ENCODE assay signal across 14 mouse cellular contexts in the genomic region with DNA sequence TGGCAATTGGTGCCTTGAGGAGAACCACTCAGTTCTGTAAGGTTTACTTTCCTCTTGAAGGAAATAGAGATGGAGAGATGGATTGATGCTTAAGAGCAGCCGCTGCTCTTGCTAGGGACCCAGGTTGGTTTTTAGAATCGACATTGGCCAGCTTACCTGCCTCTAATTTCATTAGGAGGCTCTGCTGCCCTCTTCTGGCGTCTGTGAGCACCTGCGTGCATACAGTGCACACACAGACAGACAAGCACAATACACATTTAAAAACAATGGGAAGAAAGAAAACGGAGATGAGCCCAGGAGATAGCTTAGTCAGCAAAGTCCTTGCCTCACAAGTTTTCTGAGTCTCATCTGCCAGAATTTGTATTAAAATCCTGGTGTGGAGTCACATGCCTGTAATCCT.
DNase-seq lines count a peak whose midpoint lies in the region; ATAC-seq and TF ChIP-seq lines count a peak whose summit lies in the region.
"Had no signal": no experiment of that assay in that cellular context is flagged by ENCODE, and none has a peak within 500 bp of the region (broad histone marks: within the 10 kb centered on the region; RNA-seq: fewer than 3 reads in every experiment).

No protein-coding gene starts in this region.

- 84% methylated on average over 5 of the region's 5 CpGs for WGBS in forebrain, postnatal 0 days
- 88% methylated on average over 5 of the region's 5 CpGs for WGBS in forebrain, embryonic 12.5 days
- WGBS in liver, embryonic 11.5 days, result 83% methylated on average over 5 of the region's 5 CpGs
- WGBS in limb, embryonic 15.5 days, result 81% methylated on average over 5 of the region's 5 CpGs

- peak; percentile 40 for TF ChIP-seq CTCF in forebrain, postnatal 0 days (IDR thresholded peaks at IDR 0.05; ENCODE audit: low read depth)

- 0 out of 2 replicates have a peak overlapping the region, but pooled peaks have one; percentile 45 for H3K27ac ChIP-seq in forebrain, postnatal 0 days (ENCODE audit: low read depth, low read length)
- H3K27ac ChIP-seq in forebrain, embryonic 12.5 days, result no peak overlapping the region
- H3K27ac ChIP-seq in liver, embryonic 11.5 days (ENCODE audit: low read depth, low read length), result no peak overlapping the region
- 0 out of 2 replicates have a peak overlapping the region, but pooled peaks have one; percentile 39 for H3K27ac ChIP-seq in limb, embryonic 15.5 days
- H3K27ac ChIP-seq: neural tube, embryonic 12.5 days had no signal

- no peaks in the 10 kb centered on the region for H3K4me1 ChIP-seq in forebrain, postnatal 0 days (ENCODE audit: insufficient read depth)
- H3K4me1 ChIP-seq in forebrain, embryonic 12.5 days, result no peaks in the 10 kb centered on the region
- no peaks in the 10 kb centered on the region for H3K4me1 ChIP-seq in liver, embryonic 11.5 days (replicated peaks; ENCODE audit: control insufficient read depth, insufficient read depth, low read length)
- H3K4me1 ChIP-seq in limb, embryonic 15.5 days, result peaks cover 13% of the 10 kb centered on the region

- ATAC-seq in forebrain, postnatal 0 days, result no peak
- ATAC-seq in forebrain, embryonic 12.5 days (ENCODE audit: low FRiP score), result no peak
- ATAC-seq in liver, embryonic 11.5 days (replicated peaks; ENCODE audit: low FRiP score), result no peak
- no peak for ATAC-seq in limb, embryonic 15.5 days (ENCODE audit: insufficient number of reproducible peaks, low FRiP score, low TSS enrichment, low read depth)
- no peak for ATAC-seq in megakaryocyte progenitor cell, adult 5-6 weeks (replicated peaks; ENCODE audit: poor library complexity)

- H3K4me3 ChIP-seq in forebrain, postnatal 0 days (ENCODE audit: low read depth, low read length), result no peak overlapping the region
- no peak overlapping the region for H3K4me3 ChIP-seq in forebrain, embryonic 12.5 days (replicated peaks)
- H3K4me3 ChIP-seq in liver, embryonic 11.5 days (ENCODE audit: low read depth, low read length), result no peak overlapping the region
- no peak overlapping the region for H3K4me3 ChIP-seq in limb, embryonic 15.5 days
- H3K4me3 ChIP-seq: megakaryocyte, embryonic 14.5 days; neural tube, embryonic 12.5 days had no signal

- H3K27me3 ChIP-seq in forebrain, postnatal 0 days (ENCODE audit: insufficient read depth, low read length), result no peaks in the 10 kb centered on the region
- H3K27me3 ChIP-seq in forebrain, embryonic 12.5 days, result no peaks in the 10 kb centered on the region
- no peaks in the 10 kb centered on the region for H3K27me3 ChIP-seq in liver, embryonic 11.5 days (replicated peaks; ENCODE audit: control insufficient read depth, insufficient read depth, low read length)
- no peaks in the 10 kb centered on the region for H3K27me3 ChIP-seq in limb, embryonic 15.5 days
- H3K27me3 ChIP-seq: megakaryocyte, embryonic 14.5 days; neural tube, embryonic 12.5 days had no signal

- DNase-seq in forebrain, postnatal 0 days, result peak; percentile 19
- DNase-seq in liver (peak; percentile 16), NIH3T3 (ENCODE audit: low read depth) (peak; percentile 18)
- no peak for DNase-seq in liver, embryonic 11.5 days (ENCODE audit: low spot score)
- no peak for DNase-seq in thymus, postnatal 36 days
- DNase-seq: adrenal gland, adult 2 months; cerebellum, adult 11-12 months; heart, postnatal 10 days; kidney, postnatal 25 days had no signal

- H3K4me2 ChIP-seq in forebrain, postnatal 0 days (ENCODE audit: low read depth), result no peak overlapping the region
- no peak overlapping the region for H3K4me2 ChIP-seq in forebrain, embryonic 12.5 days
- no peak overlapping the region for H3K4me2 ChIP-seq in liver, embryonic 11.5 days
- H3K4me2 ChIP-seq in limb, embryonic 15.5 days, result no peak overlapping the region
- H3K4me2 ChIP-seq: neural tube, embryonic 12.5 days had no signal

- no peak overlapping the region for H3K9ac ChIP-seq in forebrain, postnatal 0 days
- no peak overlapping the region for H3K9ac ChIP-seq in forebrain, embryonic 12.5 days
- H3K9ac ChIP-seq in liver, embryonic 11.5 days (ENCODE audit: low read depth, low read length), result no peak overlapping the region
- H3K9ac ChIP-seq in limb, embryonic 15.5 days, result no peak overlapping the region
- H3K9ac ChIP-seq: neural tube, embryonic 12.5 days had no signal

- no peaks in the 10 kb centered on the region for H3K36me3 ChIP-seq in forebrain, postnatal 0 days (ENCODE audit: insufficient read depth)
- no peaks in the 10 kb centered on the region for H3K36me3 ChIP-seq in forebrain, embryonic 12.5 days (replicated peaks)
- no peaks in the 10 kb centered on the region for H3K36me3 ChIP-seq in liver, embryonic 11.5 days (ENCODE audit: control insufficient read depth, insufficient read depth, low read length)
- no peaks in the 10 kb centered on the region for H3K36me3 ChIP-seq in limb, embryonic 15.5 days
- H3K36me3 ChIP-seq: neural tube, embryonic 12.5 days had no signal

- H3K9me3 ChIP-seq in forebrain, postnatal 0 days (ENCODE audit: low read length), result no peaks in the 10 kb centered on the region
- no peaks in the 10 kb centered on the region for H3K9me3 ChIP-seq in forebrain, embryonic 12.5 days
- H3K9me3 ChIP-seq in liver, embryonic 11.5 days (ENCODE audit: control insufficient read depth, low read length), result no peaks in the 10 kb centered on the region
- no peaks in the 10 kb centered on the region for H3K9me3 ChIP-seq in limb, embryonic 15.5 days

Comparison
In these comparisons a context has a peak if more than half of its experiments do, and no peak if none do; other contexts are left out.
1. DNase-seq: peak in forebrain, postnatal 0 days (single experiment), liver (single experiment) and NIH3T3 (single experiment); none in liver, embryonic 11.5 days (single experiment) and thymus, postnatal 36 days (0 of 2).
2. H3K27ac ChIP-seq: peak in forebrain, postnatal 0 days (single experiment) and limb, embryonic 15.5 days (single experiment); none in forebrain, embryonic 12.5 days (single experiment) and liver, embryonic 11.5 days (single experiment).